Mouse (Mus musculus) lung, postnatal 36 days (tissue): Measurements from ENCODE around the gene Gphb5.
"Not testable (repeated sequence)": the region's sequence is repeated elsewhere in the genome, so short reads cannot be mapped to it uniquely, and the experiment has no call there.

Source experiments
- DNase-seq: peaks from one replicate; pipeline ENCODE4 v3.0.0; 2022; ENCODE audit warnings: mixed read lengths

Gene Gphb5

GRCm38 (mm10) chr12:75416681-75417080 lies at the start of gene Gphb5:
Gene Gphb5, minus strand, starts transcription at chr12:75416781.
- DNase-seq, result no peak

DNA sequence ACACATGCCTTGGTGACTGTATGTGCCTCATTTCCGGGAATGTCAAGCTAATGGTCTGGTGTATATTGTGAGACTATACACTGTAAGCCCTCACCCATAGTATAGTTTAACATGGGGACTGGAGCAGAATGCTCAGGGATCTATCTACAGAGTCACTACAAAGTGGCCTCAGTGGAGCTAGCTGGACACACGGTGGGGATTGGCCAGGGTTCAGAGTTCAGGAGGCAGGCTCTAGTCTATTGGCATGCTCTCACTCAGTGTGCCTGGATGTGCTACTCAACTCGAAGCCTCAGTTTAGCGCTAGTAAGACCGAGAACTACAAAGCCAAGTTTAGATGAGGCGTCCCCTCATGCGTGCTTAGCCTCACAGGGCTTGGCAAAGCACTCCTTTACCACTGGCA lies 49.6 kb upstream of the Gphb5 start:
- no peak for DNase-seq

DNA sequence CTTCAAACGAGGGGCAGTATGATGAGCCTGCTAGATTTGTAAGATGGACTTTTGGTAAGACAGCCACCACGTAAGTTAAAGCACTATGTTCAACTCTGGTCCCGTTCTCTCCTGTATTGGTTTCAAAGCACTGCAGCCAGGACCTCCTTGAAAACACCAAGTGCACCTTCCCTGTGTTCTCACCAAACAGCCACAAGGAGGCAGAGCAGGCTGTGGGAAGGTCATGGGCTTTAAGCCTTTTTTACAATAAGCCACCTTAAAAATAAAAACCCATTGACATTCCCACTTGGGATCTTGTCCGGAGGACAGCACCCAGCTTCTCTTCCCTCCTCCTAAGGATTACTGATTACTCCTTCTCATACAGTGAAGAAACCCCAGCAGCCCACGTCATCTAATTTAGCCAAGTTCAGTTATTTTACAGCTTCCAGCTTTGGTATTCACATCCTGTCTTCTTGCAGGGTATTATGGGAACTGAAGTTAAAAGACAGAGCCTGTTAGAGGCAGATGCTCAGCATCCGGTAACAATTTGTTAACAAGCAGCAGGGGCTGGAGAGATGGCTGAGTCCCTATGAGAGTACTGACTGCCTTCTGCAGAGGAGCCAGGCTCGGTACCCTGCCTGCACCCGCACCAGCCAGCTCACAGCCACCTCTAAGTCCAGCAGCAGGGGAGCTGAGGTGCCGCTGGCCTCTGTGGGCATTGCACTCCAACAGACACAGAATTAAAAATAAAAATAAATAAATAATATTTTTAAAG lies 47.6 kb upstream of the Gphb5 start:
- DNase-seq, result peak; percentile 55

DNA sequence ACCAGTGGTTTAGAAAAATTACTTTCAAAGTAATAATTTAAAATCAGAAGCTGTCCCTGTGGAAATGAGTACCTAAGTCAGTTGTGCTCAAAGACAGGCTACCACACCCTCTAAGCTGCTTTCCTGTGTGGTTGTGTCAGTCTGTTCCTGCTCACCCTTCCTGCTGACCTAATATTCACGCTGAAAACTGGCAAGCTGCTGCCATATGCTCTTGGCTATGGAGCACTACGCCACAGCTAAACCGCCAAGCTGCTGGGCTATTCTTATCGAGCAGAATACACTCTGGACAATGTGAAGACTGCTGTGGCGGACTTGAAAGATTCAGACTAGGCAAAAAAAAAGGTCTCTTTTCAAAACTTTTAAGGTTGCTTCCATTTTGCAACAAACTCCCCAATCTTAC lies 44.0 kb upstream of the Gphb5 start:
- DNase-seq, result no peak

- no peak for DNase-seq
Measured at GRCm38 (mm10) chr12:75459656-75460055, 43.1 kb upstream of the Gphb5 start.

DNA sequence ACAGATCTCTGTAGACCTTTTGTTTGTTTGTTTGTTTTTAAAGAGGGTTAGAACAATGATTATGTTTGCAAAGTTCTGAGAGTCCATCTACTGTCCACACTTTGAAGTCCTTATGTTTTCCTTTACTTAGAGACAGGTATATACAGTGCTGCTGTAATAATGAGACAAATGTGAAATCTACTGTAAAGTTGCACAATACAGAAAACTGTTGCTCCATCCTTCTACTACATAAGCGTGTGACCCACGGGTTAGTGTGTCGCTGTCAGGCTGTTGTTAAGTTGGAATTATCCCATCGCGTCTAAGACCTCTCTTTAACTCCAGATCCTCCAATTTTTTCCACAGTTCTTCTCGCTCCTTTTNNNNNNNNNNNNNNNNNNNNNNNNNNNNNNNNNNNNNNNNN lies 36.9 kb upstream of the Gphb5 start:
- peak; percentile 22 for DNase-seq

- DNase-seq, result peak; percentile 39
Measured at GRCm38 (mm10) chr12:75453027-75453426, 36.4 kb upstream of the Gphb5 start.

GRCm38 (mm10) chr12:75450592-75450991 lies 34.0 kb upstream of the Gphb5 start:
- no peak for DNase-seq

- DNase-seq, result peak; percentile 79
Measured at GRCm38 (mm10) chr12:75450011-75450410, 33.4 kb upstream of the Gphb5 start.

DNA sequence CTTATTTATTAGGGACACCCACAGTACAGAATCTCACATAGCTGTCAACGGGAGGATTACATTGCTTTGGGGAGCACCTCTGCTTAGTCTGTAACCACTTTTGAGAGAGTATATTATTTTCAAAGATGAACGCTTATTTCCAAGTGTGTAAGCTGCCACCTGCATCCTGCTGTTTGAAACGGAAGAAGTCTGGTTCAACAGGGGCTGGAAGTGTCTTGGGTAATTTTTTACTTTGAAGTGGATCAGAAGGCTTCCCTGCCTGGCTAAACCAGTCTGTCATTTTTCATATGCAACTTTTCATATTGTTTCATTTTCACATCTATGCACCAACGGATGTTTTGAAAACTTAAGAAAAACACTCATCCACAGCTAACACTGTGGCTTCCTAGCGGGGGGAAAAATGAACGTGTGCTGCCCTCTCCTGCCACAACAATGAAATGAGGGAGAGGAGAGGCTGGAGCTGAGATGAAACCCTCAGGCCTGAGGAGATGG lies 32.9 kb upstream of the Gphb5 start:
- DNase-seq, result peak; percentile 54

DNA sequence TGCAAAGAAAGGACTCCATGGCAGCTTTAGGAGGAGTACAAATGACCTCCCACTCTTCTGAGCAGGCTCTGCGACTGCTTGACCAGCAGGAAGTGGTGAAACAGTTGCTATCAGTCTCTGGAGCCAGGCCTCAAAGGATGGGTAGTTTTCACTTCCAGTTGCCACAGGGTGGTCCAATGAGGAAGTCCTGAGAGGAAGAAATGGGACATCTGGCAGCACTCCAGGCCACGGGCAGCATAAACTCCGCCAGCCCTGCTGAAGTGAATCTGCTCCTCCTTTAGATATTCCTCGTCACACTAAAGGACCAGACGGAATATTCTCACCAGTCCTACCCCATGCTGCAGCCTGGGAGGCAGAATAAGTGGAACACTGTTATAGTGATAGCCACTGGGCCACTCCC lies 32.3 kb upstream of the Gphb5 start:
- DNase-seq, result peak; percentile 83

GRCm38 (mm10) chr12:75446245-75446644 lies 29.7 kb upstream of the Gphb5 start:
- DNase-seq, result peak; percentile 46

DNA sequence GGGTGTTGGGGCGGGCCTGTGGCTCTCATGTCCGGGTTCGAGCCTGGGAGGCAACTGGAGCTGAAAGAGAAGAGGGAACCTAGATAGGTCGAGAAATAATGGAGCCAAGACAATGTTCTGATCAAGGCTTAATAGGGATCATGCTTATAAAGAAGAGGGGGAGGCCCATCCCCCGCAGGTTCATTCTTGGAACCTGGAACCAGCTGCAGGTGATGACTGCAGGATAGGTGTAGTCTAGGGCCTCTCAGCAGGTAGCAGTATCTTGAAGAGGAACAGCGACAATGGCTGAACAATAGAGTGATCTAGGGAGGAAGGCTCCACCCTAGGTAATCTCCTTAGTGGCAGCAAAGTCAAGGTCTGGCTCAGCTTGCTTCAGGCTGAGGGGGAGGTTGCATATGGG lies 15.8 kb upstream of the Gphb5 start:
- not testable (repeated sequence) for DNase-seq

- no peak for DNase-seq
Measured at GRCm38 (mm10) chr12:75429685-75430396, 13.3 kb upstream of the Gphb5 start.

GRCm38 (mm10) chr12:75428719-75429118 lies 12.1 kb upstream of the Gphb5 start:
- no peak for DNase-seq

- DNase-seq, result no peak
Measured at GRCm38 (mm10) chr12:75425882-75426281, 9.3 kb upstream of the Gphb5 start.

DNA sequence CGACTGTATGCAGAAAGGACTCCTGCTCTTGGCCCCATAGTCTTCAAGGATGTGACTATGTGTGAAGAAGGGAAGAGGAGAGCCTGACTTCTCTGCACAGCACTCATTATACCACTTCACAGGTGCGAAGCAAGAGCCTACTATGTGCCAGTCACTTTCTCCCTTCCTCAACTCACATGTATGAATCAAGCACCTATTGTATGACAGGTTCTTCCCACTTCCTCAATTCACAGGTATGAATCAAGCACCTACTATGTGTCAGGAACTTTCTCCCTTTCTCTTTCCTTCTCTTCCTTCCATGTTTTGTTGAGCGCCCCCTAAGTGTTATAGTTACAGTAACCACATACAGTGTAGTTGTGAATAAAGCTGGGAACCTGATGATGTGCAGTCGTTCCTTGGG lies 8.2 kb upstream of the Gphb5 start:
- no peak for DNase-seq

DNA sequence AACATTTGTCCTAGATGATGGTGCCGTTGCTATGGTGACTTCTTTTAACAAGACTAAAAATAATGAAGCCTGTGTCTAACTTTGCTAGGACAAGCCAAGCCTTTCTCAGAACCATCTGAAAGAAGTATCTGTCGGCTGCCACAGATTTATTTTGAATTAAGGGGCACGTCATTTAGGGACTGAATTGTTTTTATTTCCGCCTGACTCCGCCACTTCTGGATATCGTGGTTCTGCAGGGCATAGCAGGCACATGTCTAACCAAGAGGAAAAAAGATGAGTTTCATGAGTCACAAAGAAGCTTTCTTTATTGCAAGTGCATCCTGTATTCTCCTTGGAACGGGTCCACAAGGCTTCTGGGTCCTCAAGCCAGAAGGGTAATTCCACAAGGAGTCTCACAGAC lies 7.8 kb upstream of the Gphb5 start:
- no peak for DNase-seq

DNA sequence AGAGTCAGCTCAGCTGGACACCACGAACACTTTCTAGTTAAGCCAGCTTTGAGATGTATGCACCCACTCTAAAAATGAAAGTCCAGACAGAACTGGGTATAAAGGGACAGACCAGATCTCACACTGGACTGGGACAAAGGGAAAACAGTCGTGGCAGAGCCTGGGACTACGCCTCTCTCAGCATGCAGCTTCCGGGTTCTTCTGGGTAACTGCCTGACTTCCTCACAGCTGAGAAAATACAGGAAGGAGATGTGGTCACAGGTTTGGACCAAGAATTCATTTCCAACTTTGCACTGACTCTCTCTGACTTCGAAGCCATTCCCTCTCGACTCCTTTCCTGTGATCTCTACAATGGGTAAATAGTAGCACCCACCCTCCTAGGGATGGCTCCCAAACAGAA lies 1.6 kb downstream of the Gphb5 start:
- DNase-seq, result peak; percentile 59

- peak; percentile 74 for DNase-seq
Measured at GRCm38 (mm10) chr12:75412964-75413363, 3.6 kb downstream of the Gphb5 start.

GRCm38 (mm10) chr12:75397077-75397476 lies 19.5 kb downstream of the Gphb5 start:
- peak; percentile 53 for DNase-seq

GRCm38 (mm10) chr12:75396616-75397015 lies 20.0 kb downstream of the Gphb5 start:
- no peak for DNase-seq

DNA sequence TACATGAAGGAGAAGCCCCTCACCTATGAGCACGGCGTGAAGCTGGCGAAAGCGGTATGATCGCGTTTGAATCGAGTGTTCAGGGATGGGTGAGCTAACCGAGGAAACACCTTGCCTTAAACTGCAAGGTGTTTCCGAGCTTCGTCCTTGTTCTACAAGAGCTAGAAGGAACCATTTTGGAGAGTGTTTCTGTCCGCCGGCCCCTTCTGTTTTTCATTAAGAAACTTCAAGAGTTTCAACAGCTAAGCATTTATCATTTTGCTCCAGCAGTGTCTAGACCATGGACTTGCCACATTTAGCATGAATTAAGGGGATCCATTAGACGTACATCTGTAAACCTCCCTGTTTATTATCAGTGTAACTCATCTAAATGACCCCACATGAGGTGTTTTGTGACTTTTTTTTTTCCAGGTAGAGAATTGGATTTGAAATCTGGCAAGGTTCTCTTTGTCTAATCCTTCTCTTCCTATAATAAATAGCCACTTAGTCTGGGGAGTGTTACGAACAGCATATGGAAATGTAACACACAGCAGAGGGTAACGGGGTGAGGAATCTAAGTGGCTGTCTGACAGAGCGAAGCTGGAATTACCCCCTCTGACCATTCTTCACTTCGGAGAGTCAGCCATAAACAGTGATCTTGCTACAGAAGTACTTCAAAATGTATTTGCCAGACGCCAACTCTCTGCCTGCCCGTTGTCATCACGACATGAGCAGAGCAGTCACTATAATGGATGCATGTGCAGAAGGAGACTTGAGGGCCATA lies 22.4 kb downstream of the Gphb5 start:
- no peak for DNase-seq

GRCm38 (mm10) chr12:75391526-75391925 lies 25.1 kb downstream of the Gphb5 start:
- no peak for DNase-seq
